Mouse (Mus musculus) cerebellum, adult 18-20 months (tissue): Measurements from ENCODE around the gene Myzap.
"Not testable (repeated sequence)": the region's sequence is repeated elsewhere in the genome, so short reads cannot be mapped to it uniquely, and the experiment has no call there.

Source experiments
- DNase-seq, 2 experiments: peaks; one replicate each; pipeline ENCODE4 v3.0.0; 2021

Gene Myzap

GRCm38 (mm10) chr9:71542292-71542691, 49.9 kb downstream of the Myzap start:
- no peak for DNase-seq

GRCm38 (mm10) chr9:71540739-71541138, 51.4 kb downstream of the Myzap start:
- no peak for DNase-seq

- no peak for DNase-seq
These were observed 56.4 kb downstream of the Myzap start for GRCm38 (mm10) chr9:71535730-71536129.

GRCm38 (mm10) chr9:71535036-71535435, 57.1 kb downstream of the Myzap start:
- no peak for DNase-seq

GRCm38 (mm10) chr9:71529960-71530359, 62.2 kb downstream of the Myzap start:
- DNase-seq, result no peak

GRCm38 (mm10) chr9:71527438-71527837, 64.7 kb downstream of the Myzap start:
- no peak for DNase-seq

GRCm38 (mm10) chr9:71523901-71524300, 68.3 kb downstream of the Myzap start:
- DNase-seq, result no peak

- no peak for DNase-seq
These were observed 72.3 kb downstream of the Myzap start for GRCm38 (mm10) chr9:71519836-71520235.

- no peak for DNase-seq
These were observed 74.7 kb downstream of the Myzap start for GRCm38 (mm10) chr9:71517487-71517886.

- DNase-seq, result no peak
These were observed 76.3 kb downstream of the Myzap start for GRCm38 (mm10) chr9:71515862-71516261.

- no peak for DNase-seq
These were observed 78.6 kb downstream of the Myzap start for GRCm38 (mm10) chr9:71513566-71513965.

- DNase-seq, result no peak
These were observed 79.3 kb downstream of the Myzap start for GRCm38 (mm10) chr9:71512899-71513298.

- DNase-seq, result no peak
These were observed 93.6 kb downstream of the Myzap start for GRCm38 (mm10) chr9:71498391-71499182.

GRCm38 (mm10) chr9:71496637-71497036, 95.5 kb downstream of the Myzap start:
- DNase-seq, result no peak

- no peak for DNase-seq
These were observed 98.4 kb downstream of the Myzap start for GRCm38 (mm10) chr9:71493771-71494170.

- no peak for DNase-seq
These were observed 99.7 kb downstream of the Myzap start for GRCm38 (mm10) chr9:71492296-71493025.

- no peak for DNase-seq
These were observed 102.1 kb downstream of the Myzap start for GRCm38 (mm10) chr9:71490076-71490475.

GRCm38 (mm10) chr9:71486127-71486526, 106.0 kb downstream of the Myzap start:
- DNase-seq, result no peak

GRCm38 (mm10) chr9:71485475-71486094, 106.6 kb downstream of the Myzap start, which contains the start of gene Polr2m:
Gene Polr2m, minus strand, starts transcription at chr9:71485935.
- peak; percentile 95 to 96 for DNase-seq

GRCm38 (mm10) chr9:71484871-71485474, 107.2 kb downstream of the Myzap start:
- DNase-seq, result no peak

GRCm38 (mm10) chr9:71483872-71484271, 108.3 kb downstream of the Myzap start:
- DNase-seq, result not testable (repeated sequence)

GRCm38 (mm10) chr9:71480305-71480704, 111.9 kb downstream of the Myzap start:
- no peak for DNase-seq

- no peak for DNase-seq
These were observed 112.7 kb downstream of the Myzap start for GRCm38 (mm10) chr9:71479413-71479812.
